8 mouse cellular contexts compared by ENCODE assay signal in genomic region chr3:32529303-32529898, GRCm38 (mm10). TPM values are rescaled to one million over a fixed set of nuclear protein-coding genes. Genes with fewer than 3 reads are reported as not detected.
DNase-seq lines count a peak whose midpoint lies in the region; ATAC-seq and TF ChIP-seq lines count a peak whose summit lies in the region.

Mfn1 (plus strand) TSS chr3:32529465.

- peak; percentile 96 for DNase-seq in heart, postnatal 10 days
- DNase-seq in large intestine, adult 2 months (ENCODE audit: low read depth, low spot score) = peak; percentile 92
- peak; percentile 95 for DNase-seq in liver, postnatal 0 days
- DNase-seq in testis, postnatal 10 days (ENCODE audit: low spot score) = peak; percentile 92

- H3K4me3 ChIP-seq in ES-Bruce4 (ENCODE audit: low read depth, low read length) = peak within 1 kb of the TSS; percentile 67
- peak within 1 kb of the TSS; percentile 89 for H3K4me3 ChIP-seq in forebrain, embryonic 13.5 days
- H3K4me3 ChIP-seq in liver, postnatal 0 days (ENCODE audit: low read depth, low read length) = peak within 1 kb of the TSS; percentile 77
- H3K4me3 ChIP-seq in neural tube, embryonic 14.5 days (ENCODE audit: low read depth, low read length) = peak within 1 kb of the TSS; percentile 85

- peak; percentile 99 for ATAC-seq in cerebellum, adult (ENCODE audit: insufficient number of reproducible peaks, low FRiP score, low TSS enrichment)
- peak; percentile 100 for ATAC-seq in forebrain, embryonic 13.5 days
- ATAC-seq in liver, postnatal 0 days = peak; percentile 99
- ATAC-seq in neural tube, embryonic 14.5 days (ENCODE audit: low read depth) = peak; percentile 100

- intact Hi-C loops in heart, postnatal 10 days (cut with DNase I) = loop anchor here (2.0 kb wide), 1 partner anchor 19 kb away; the partner anchor contains the start of gene Zfp639

- H3K36me3 ChIP-seq in ES-Bruce4 (ENCODE audit: control insufficient read depth, insufficient read depth, low read length, poor library complexity, severe bottlenecking) = no peaks in the 10 kb centered on the region; the same call in 1 of the 2 replicates
- H3K36me3 ChIP-seq in forebrain, embryonic 13.5 days (ENCODE audit: poor library complexity, severe bottlenecking) = peaks cover 21% of the 10 kb centered on the region
- H3K36me3 ChIP-seq in liver, postnatal 0 days (replicated peaks; ENCODE audit: insufficient read depth, low read length) = peaks cover 20% of the 10 kb centered on the region
- peaks cover 15% of the 10 kb centered on the region for H3K36me3 ChIP-seq in neural tube, embryonic 14.5 days (ENCODE audit: control insufficient read depth, insufficient read depth, low read length)

- peaks cover 22% of the 10 kb centered on the region for H3K9me3 ChIP-seq in ES-Bruce4 (replicated peaks; ENCODE audit: control insufficient read depth, insufficient read depth, low read length, poor library complexity, severe bottlenecking)
- H3K9me3 ChIP-seq in forebrain, embryonic 13.5 days (replicated peaks) = 0 out of 2 replicates have a peak, but pooled peaks cover 4% of the 10 kb centered on the region
- H3K9me3 ChIP-seq in liver, postnatal 0 days (ENCODE audit: low read length) = peaks cover 6% of the 10 kb centered on the region; the same call in 1 of the 2 replicates
- no peaks in the 10 kb centered on the region for H3K9me3 ChIP-seq in neural tube, embryonic 14.5 days (ENCODE audit: control insufficient read depth, low read length)

- TF ChIP-seq CTCF in ES-Bruce4 (IDR thresholded peaks at IDR 0.05; ENCODE audit: low read depth, low read length) = no peak
- 0 out of 2 replicates have a peak, but pooled peaks have one; percentile 14 for TF ChIP-seq CTCF in liver, postnatal 0 days (IDR thresholded peaks at IDR 0.05; ENCODE audit: low read depth)

- no peak for TF ChIP-seq POLR2A in ES-Bruce4 (IDR thresholded peaks at IDR 0.05; ENCODE audit: insufficient read depth, low read length)

- TF ChIP-seq EP300 in ES-Bruce4 (IDR thresholded peaks at IDR 0.05; ENCODE audit: insufficient read depth, low read depth, low read length) = no peak
- no peak for TF ChIP-seq EP300 in liver, postnatal 0 days (IDR thresholded peaks at IDR 0.05; ENCODE audit: low read depth)

- no peak within 1 kb of the TSS for H3K27ac ChIP-seq in ES-Bruce4 (ENCODE audit: insufficient read depth, low read length)
- H3K27ac ChIP-seq in forebrain, embryonic 13.5 days = no peak within 1 kb of the TSS; the same call in 1 of the 2 replicates
- peak within 1 kb of the TSS; percentile 89 for H3K27ac ChIP-seq in liver, postnatal 0 days (ENCODE audit: low read depth)
- peak within 1 kb of the TSS; percentile 57 for H3K27ac ChIP-seq in neural tube, embryonic 14.5 days (ENCODE audit: low read depth, low read length)

- H3K27me3 ChIP-seq in ES-Bruce4 (ENCODE audit: control insufficient read depth, insufficient read depth, low read length, poor library complexity, severe bottlenecking) = no peaks in the 10 kb centered on the region
- H3K27me3 ChIP-seq in forebrain, embryonic 13.5 days = no peaks in the 10 kb centered on the region
- H3K27me3 ChIP-seq in liver, postnatal 0 days (ENCODE audit: insufficient read depth, low read length) = no peaks in the 10 kb centered on the region
- no peaks in the 10 kb centered on the region for H3K27me3 ChIP-seq in neural tube, embryonic 14.5 days (ENCODE audit: control insufficient read depth, insufficient read depth, low read length)

- H3K4me2 ChIP-seq in forebrain, embryonic 13.5 days = peak within 1 kb of the TSS; percentile 68
- peak within 1 kb of the TSS; percentile 74 for H3K4me2 ChIP-seq in liver, postnatal 0 days (ENCODE audit: low read depth, low read length)
- H3K4me2 ChIP-seq in neural tube, embryonic 14.5 days (ENCODE audit: low read depth, low read length) = peak within 1 kb of the TSS; percentile 68

- no peaks in the 10 kb centered on the region for H3K4me1 ChIP-seq in ES-Bruce4 (ENCODE audit: control insufficient read depth, insufficient read depth, low read length)
- peaks cover 10% of the 10 kb centered on the region for H3K4me1 ChIP-seq in forebrain, embryonic 13.5 days
- no peaks in the 10 kb centered on the region for H3K4me1 ChIP-seq in liver, postnatal 0 days (ENCODE audit: insufficient read depth)
- H3K4me1 ChIP-seq in neural tube, embryonic 14.5 days (ENCODE audit: control insufficient read depth, insufficient read depth, low read length) = peaks cover 7% of the 10 kb centered on the region

- peak within 1 kb of the TSS; percentile 45 for H3K9ac ChIP-seq in ES-Bruce4 (ENCODE audit: low read depth, poor library complexity, severe bottlenecking)
- peak within 1 kb of the TSS; percentile 83 for H3K9ac ChIP-seq in forebrain, embryonic 13.5 days
- H3K9ac ChIP-seq in liver, postnatal 0 days (replicated peaks) = peak within 1 kb of the TSS; percentile 87
- peak within 1 kb of the TSS; percentile 82 for H3K9ac ChIP-seq in neural tube, embryonic 14.5 days (replicated peaks; ENCODE audit: low read depth, low read length)

- WGBS in forebrain, embryonic 13.5 days = 0% methylated on average over 39 of the region's 47 CpGs
- WGBS in large intestine, adult 2 months = 1% methylated on average over 45 of the region's 47 CpGs
- under 1% methylated on average over 46 of the region's 47 CpGs for WGBS in liver, postnatal 0 days (ENCODE audit: insufficient replicate concordance)
- under 1% methylated on average over 30 of the region's 47 CpGs for WGBS in neural tube, embryonic 14.5 days

RNA-seq across cellular contexts. Expression of gene Mfn1, which starts in this region (rescaled TPM):
- polyA plus RNA-seq in ES-Bruce4 (2011; ENCODE audit: insufficient read depth, insufficient read length, low read depth, missing spikeins) = 57.0 and 57.2 TPM in 2 replicates
- 32.0 and 39.4 TPM in 2 replicates for polyA plus RNA-seq in forebrain, embryonic 13.5 days (2015; fragmentation: Nextera tagmentation; extraction: Ambion mirVana)
- 100 to 1,000 TPM; 326 to 361 TPM for total RNA-seq in heart, postnatal 10 days (2021)
- polyA plus RNA-seq in large intestine, adult 2 months (2012; rRNA removed) = 9.8 and 12.7 TPM in 2 replicates
- polyA plus RNA-seq in liver, postnatal 0 days (2015; fragmentation: Nextera tagmentation; extraction: Ambion mirVana) = 19.5 and 21.7 TPM in 2 replicates
- 44.1 and 51.9 TPM in 2 replicates for polyA plus RNA-seq in neural tube, embryonic 14.5 days (2014; fragmentation: Nextera tagmentation; extraction: Ambion mirVana)

Comparison
In these comparisons a context has a peak if more than half of its experiments do, and no peak if none do; other contexts are left out.
1. H3K27ac ChIP-seq: peak in liver, postnatal 0 days (single experiment) and neural tube, embryonic 14.5 days (single experiment); none in ES-Bruce4 (single experiment) and forebrain, embryonic 13.5 days (single experiment).
2. Peak in every context shown above with its lines, with median percentiles within 50 percentile points of each other: H3K4me3 ChIP-seq, H3K9ac ChIP-seq, ATAC-seq, H3K4me2 ChIP-seq and DNase-seq.